Mouse (Mus musculus): Measurements from ENCODE around the gene Lrig2. TPM values are rescaled to one million over a fixed set of nuclear protein-coding genes. Genes with fewer than 3 reads are reported as not detected.
A peak's percentile ranks its signal among the peaks of the same experiment; 100 is the strongest.

Gene Lrig2
- total RNA-seq, 2 experiments from 2014 or later, result 5.4 to 5.8 TPM

DNA sequence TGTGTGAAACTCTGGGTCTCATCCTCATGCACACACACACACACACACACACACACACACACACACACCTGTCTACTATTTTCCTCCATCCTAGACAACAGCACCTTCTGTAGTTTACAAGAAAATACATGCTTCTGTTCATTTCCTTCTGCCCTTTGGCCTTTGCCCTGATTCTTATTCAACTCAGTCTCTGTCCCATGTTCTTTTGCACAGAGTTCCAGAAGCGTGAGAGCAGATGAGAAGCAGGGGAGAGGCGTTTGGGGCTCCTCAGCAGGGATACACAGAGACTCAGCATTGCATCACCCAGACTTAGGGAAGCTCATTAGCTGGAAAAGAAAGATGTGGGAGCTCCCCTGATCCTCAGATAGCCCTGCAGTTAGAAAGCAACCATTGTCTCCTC lies 13.8 kb upstream of the Lrig2 start:
- TF ChIP-seq CTCF (IDR thresholded peaks at IDR 0.05), result no peak
- Histone ChIP-seq H3K4me3 (no peak overlapping the region), H3K27ac (no peak overlapping the region)
- DNase-seq, result no peak
- intact Hi-C loops (cut with DNase I), result no loop called here

DNA sequence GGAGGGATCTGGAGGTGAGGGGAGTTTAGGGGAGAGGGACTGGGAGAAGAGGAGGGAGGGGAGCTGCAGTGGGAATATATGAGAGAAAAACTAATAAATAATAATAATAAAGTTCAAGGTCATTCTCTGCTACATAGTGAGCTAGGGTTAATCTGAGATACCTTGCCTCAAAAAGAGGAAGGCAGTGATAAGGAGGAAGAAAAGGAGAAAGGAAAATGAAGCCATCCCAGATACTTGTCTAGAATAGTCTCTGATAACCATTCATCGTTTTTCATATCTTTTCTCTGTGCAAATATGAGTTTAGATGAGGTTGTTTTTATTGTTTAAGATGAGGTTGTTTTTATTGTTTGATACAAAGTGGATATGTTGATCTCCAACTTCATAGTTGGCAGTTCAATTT lies 13.3 kb upstream of the Lrig2 start:
- no peak for TF ChIP-seq CTCF (IDR thresholded peaks at IDR 0.05)
- DNase-seq, result no peak
- intact Hi-C loops (cut with DNase I), result no loop called here
- H3K4me3 ChIP-seq, result no peak overlapping the region
- no peak overlapping the region for H3K27ac ChIP-seq

- intact Hi-C loops (cut with DNase I), result no loop called here
- Histone ChIP-seq H3K27ac (peak overlapping the region; percentile 43; the same call in 1 of the 2 replicates), H3K4me3 (no peak overlapping the region)
- DNase-seq, result no peak
- no peak for TF ChIP-seq CTCF (IDR thresholded peaks at IDR 0.05)
Measured at GRCm38 (mm10) chr3:104523333-104523871, 11.7 kb upstream of the Lrig2 start.

DNA sequence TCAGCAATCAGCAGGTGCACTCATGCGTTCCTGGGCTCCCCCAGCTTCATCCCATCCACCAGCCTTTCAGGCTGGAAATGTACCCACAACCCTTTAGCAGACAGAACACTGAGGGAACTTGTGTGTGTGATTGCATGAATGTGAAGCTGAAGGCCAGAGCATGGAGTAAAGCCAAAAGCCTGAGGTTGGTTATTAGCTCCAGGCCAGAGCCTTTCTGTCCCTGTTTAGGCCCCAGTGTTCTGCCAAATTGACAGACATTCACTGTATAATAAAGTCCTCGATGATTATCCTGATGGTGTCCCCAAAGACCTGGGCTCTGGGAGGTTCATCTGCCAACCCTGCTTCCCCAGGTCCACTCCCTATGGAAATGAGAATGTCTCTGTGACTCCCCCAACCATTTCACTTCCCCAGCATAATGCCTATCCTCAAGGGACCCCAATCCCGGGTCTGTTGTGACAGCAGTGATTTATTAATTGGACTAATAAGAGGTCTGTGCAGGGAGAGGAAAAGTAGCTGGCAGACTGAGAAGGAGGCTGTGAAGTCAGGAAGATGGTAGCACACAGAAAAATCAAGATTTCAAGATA lies 9.7 kb upstream of the Lrig2 start:
- intact Hi-C loops (cut with DNase I), result no loop called here
- Histone ChIP-seq H3K27ac (no peak overlapping the region), H3K4me3 (no peak overlapping the region)
- TF ChIP-seq CTCF (IDR thresholded peaks at IDR 0.05), result no peak
- DNase-seq, result no peak

DNA sequence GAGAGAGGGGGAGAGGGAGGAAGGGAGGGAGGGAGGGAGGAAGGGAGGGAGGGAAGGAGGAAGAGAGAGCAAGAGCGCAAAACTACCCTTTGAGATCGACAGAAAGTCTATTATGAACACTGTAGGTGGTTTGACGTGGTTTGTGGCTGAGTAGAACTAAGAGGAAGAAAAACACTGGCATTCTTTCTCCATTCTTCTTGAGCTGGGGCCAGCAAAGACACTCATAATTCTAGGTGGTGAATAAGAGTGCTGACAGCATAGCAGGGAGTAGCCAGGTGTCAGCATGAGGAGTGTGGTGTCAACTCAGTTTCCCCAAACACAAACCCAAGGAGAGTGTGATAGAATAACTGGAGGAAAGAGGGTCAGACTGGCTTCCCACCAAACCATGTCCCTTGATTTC lies 8.8 kb upstream of the Lrig2 start:
- intact Hi-C loops (cut with DNase I), result no loop called here
- no peak for TF ChIP-seq CTCF (IDR thresholded peaks at IDR 0.05)
- no peak overlapping the region for H3K4me3 ChIP-seq
- DNase-seq, result no peak
- H3K27ac ChIP-seq, result no peak overlapping the region

- intact Hi-C loops (cut with DNase I), result no loop called here
- DNase-seq, result no peak
- 0 out of 2 replicates have a peak, but pooled peaks have one; percentile 4 for TF ChIP-seq CTCF (IDR thresholded peaks at IDR 0.05)
- Histone ChIP-seq H3K27ac (no peak overlapping the region), H3K4me3 (no peak overlapping the region)
Measured at GRCm38 (mm10) chr3:104518931-104519330, 7.2 kb upstream of the Lrig2 start.

DNA sequence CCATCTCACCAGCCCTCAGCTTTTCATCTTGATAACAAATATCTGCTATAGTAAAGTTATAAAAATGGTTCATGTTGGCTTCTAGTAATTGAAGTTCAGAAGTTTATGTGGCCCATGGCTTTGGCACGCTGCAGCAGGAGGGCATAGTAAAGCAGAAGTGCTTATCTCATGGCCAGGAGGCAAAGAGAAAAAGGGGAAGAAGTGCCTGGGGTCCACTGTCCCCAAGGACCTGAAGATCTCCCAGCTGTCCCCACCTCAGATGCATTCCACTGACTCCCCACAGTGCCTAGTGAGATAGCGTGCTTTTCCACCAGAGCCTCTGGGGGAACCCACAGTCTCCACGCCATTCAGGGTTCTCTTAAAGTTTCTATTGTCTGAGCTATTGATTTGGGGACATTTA lies 6.7 kb upstream of the Lrig2 start:
- intact Hi-C loops (cut with DNase I), result no loop called here
- H3K27ac ChIP-seq, result no peak overlapping the region
- H3K4me3 ChIP-seq, result no peak overlapping the region
- TF ChIP-seq CTCF (IDR thresholded peaks at IDR 0.05), result no peak
- DNase-seq, result no peak

GRCm38 (mm10) chr3:104517161-104517560 lies 5.4 kb upstream of the Lrig2 start:
- no peak for TF ChIP-seq CTCF (IDR thresholded peaks at IDR 0.05)
- no peak overlapping the region for H3K27ac ChIP-seq
- no peak overlapping the region for H3K4me3 ChIP-seq
- intact Hi-C loops (cut with DNase I), result no loop called here
- DNase-seq, result no peak

GRCm38 (mm10) chr3:104514510-104514909 lies 2.8 kb upstream of the Lrig2 start:
- Histone ChIP-seq H3K27ac (no peak overlapping the region), H3K4me3 (no peak overlapping the region)
- no peak for DNase-seq
- intact Hi-C loops (cut with DNase I), result no loop called here
- no peak for TF ChIP-seq CTCF (IDR thresholded peaks at IDR 0.05)

DNA sequence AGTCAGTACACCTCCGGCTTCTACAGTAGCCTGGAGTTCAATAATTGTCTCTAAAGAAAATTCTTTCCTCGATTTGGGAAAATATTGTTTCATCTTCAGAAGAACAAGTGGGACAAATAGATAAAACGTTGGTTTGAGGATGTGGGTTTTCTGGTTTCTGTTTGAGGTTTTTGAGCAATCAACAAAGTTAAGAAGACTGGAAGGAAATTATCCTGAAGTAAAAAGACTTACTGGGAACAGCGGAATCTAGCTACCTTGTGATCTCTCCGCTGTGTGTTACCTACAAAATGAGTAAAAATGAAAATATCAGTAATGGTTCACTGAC lies 668 bp upstream of the Lrig2 start:
- intact Hi-C loops (cut with DNase I), result loop anchor here (2.0 kb wide), 1 partner anchor 170 kb away; no protein-coding TSS in a partner anchor
- H3K27ac ChIP-seq, result peak overlapping the region; percentile 97
- H3K4me3 ChIP-seq, result peak overlapping the region; percentile 99
- no peak for TF ChIP-seq CTCF (IDR thresholded peaks at IDR 0.05)
- no peak for DNase-seq

- DNase-seq, result no peak
- H3K27ac ChIP-seq, result peak overlapping the region; percentile 97
- intact Hi-C loops (cut with DNase I), result no loop called here
- no peak for TF ChIP-seq CTCF (IDR thresholded peaks at IDR 0.05)
- peak overlapping the region; percentile 99 for H3K4me3 ChIP-seq
Measured at GRCm38 (mm10) chr3:104510771-104511429, 818 bp downstream of the Lrig2 start.

DNA sequence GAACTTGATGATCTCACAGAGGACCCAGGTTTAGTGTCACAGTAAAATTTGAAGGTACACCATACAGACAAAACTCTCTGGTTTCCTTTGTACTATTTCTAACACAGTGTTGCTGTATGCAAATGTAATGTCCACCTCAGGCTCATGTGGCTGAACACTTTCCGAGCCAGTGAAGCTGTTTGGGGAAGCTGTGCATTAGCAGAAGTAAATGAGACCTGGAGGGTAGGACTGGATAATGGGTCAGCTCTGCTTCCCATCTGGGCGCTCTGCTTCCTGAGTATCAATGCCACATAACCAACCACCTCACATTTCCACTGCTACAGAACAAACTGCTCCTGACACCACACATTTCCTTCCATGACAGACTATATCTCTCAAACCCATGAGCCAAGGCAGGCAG lies 10.1 kb downstream of the Lrig2 start:
- H3K27ac ChIP-seq, result no peak overlapping the region
- intact Hi-C loops (cut with DNase I), result no loop called here
- no peak for DNase-seq
- no peak for TF ChIP-seq CTCF (IDR thresholded peaks at IDR 0.05)
- H3K4me3 ChIP-seq, result no peak overlapping the region

DNA sequence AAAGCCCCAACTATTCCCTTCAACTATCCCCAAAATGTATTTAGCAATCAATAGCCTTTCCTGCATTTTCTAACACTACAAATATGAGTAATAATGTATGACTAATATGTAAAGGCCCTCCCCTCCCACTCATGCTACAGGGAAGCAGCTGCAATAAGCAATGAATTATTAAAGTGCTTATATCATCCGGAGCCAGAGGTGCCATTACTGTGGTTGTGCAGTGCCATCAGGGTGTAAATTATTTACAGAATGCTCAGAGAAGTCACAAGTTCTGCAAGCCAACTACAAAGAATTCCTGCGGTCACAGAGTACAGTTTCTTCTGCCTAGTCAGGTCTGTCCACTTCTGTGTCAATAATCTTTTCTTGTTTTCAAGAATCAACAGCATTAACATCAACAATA lies 10.8 kb downstream of the Lrig2 start:
- intact Hi-C loops (cut with DNase I), result no loop called here
- TF ChIP-seq CTCF (IDR thresholded peaks at IDR 0.05), result no peak
- H3K4me3 ChIP-seq, result no peak overlapping the region
- DNase-seq, result no peak
- H3K27ac ChIP-seq, result no peak overlapping the region

DNA sequence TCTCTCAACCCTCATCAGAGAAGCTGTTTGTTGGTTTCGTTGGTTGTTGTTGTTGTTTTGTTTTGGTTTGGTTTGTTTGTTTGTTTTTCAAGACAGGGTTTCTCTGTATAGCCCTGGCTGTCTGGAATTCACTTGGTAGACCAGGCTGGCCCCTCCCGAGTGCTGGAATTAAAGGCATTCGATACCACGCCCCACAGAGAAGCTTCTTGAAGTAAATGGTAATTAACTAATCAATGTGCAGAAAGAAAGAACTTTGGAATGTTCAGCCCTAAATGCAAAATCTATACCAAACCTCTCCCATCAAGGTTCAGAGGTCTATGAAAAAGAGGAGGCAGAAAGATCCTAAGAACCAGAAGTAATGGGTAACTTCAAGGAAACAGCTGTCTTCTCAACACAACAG lies 15.5 kb downstream of the Lrig2 start:
- DNase-seq, result no peak
- intact Hi-C loops (cut with DNase I), result no loop called here
- no peak for TF ChIP-seq CTCF (IDR thresholded peaks at IDR 0.05)
- H3K27ac ChIP-seq, result no peak overlapping the region
- H3K4me3 ChIP-seq, result no peak overlapping the region
